Mouse (Mus musculus): ENCODE measurements at regions not wholly inside any gene's neighbourhood (a gene's known extent, or its start where the extent isn't known, plus 50 kb on each side); places are given as distances from the start of the nearest gene placed in this dataset.
A peak's percentile ranks its signal among the peaks of the same experiment; 100 is the strongest.

DNA sequence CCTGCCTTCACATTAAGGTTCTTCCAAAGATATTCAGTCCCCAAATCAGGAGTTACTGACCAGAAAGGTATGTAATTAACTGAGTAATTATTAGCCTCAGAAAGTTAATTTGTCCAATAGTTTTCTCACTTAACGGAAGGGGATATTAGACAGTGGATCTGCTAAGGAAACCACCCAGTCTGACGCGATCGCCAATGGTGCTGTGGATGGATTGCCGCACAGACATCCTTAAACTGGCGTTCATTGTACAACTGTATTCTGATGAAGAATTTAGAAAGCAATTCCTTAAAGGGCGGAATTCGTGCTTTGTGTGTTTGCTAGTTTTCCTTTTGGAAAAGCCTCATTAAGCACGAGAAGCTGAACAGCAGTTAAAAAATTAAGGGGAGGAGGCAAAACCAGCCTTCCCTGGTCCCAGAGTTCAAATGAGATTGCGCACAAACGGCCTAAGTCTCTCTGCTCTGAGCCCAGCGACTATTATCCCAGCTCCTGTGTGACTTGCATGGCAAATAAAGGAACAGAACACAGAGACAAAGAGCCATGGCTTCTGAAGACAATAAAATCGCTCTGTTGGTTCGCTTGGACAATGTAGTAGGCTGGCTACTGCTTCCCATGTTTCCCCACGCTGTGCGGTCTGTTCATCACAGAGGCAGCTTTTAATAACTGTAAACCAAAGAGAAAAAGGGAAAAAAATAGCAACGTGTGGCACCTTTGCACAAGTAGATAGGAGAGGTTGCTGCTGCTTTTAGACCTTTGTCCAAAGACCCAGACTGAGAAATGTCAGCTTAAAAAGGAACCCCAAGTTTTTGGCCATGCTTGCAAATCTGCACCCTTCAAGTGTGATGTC is 83.1 kb downstream of the S1pr1 start:
- peak overlapping the region; percentile 17; the same call in 1 of the 2 replicates for H3K4me2 ChIP-seq (replicated peaks)
- H3K9ac ChIP-seq (replicated peaks) = no peak overlapping the region
- H3K4me3 ChIP-seq (replicated peaks) = no peak overlapping the region

DNA sequence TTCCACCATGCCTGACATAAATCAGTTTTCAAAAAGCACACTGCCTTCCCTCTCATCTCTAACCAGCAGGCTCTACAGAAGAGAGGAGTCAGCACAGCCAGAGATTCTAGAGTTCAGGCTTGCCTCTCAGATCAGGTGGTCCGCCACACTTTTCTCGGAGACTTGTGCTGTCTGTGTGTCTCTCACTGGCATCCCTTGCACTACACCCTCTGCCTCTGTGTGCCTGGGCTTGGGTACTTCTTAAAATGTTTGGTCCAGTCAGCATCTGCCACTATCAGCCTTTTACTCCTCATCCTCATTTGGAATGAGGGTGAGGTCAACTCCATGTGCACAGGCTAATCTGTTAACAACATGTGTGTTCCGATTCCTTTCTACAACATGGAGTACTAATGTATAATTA is 92.0 kb downstream of the S1pr1 start:
- Histone ChIP-seq H3K27me3 (no peaks in the 10 kb centered on the region), H3K4me1 (replicated peaks) (0 out of 2 replicates have a peak, but pooled peaks cover 4% of the 10 kb centered on the region), H3K27ac (no peak overlapping the region), H3K9ac (replicated peaks) (no peak overlapping the region), H3K36me3 (no peaks in the 10 kb centered on the region), H3K9me3 (no peaks in the 10 kb centered on the region), H3K4me3 (replicated peaks) (no peak overlapping the region), H3K4me2 (replicated peaks) (no peak overlapping the region)
- WGBS = 94% methylated on average over 3 of the region's 3 CpGs
- no peak for ATAC-seq

More for the DNA sequence above, 83.1 kb downstream of the S1pr1 start:
- Histone ChIP-seq H3K9me3 (no peaks in the 10 kb centered on the region), H3K27me3 (no peaks in the 10 kb centered on the region), H3K27ac (peak overlapping the region; percentile 78), H3K4me1 (replicated peaks) (peaks cover 14% of the 10 kb centered on the region), H3K36me3 (no peaks in the 10 kb centered on the region)
- peak; percentile 88 for ATAC-seq
- 34% methylated on average over 17 of the region's 17 CpGs for WGBS

DNA sequence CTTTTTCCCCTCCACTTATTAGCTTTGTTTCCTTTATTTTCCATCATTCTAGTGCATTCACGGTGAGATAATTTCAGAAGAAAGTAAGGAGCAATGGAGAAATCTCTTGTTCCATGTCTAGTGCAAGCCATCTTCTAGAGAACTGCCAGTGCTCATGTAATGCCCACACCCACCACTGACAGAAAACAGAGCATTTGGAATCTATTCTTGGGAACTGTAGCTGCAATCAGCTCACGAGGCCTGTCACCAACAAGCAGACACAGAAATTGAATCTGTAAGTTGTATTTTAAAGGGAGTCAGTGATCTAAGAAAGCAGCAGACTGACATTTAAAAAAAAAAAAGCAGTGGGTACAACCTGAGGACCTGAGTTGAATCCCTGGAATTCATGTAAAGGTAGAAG is 92.6 kb downstream of the S1pr1 start:
- no peak overlapping the region for H3K27ac ChIP-seq
- no peak overlapping the region for H3K9ac ChIP-seq (replicated peaks)
- no peak overlapping the region for H3K4me2 ChIP-seq (replicated peaks)
- WGBS = 74% methylated on average over 2 of the region's 2 CpGs
- H3K4me3 ChIP-seq (replicated peaks) = no peak overlapping the region
- no peaks in the 10 kb centered on the region for H3K27me3 ChIP-seq
- H3K4me1 ChIP-seq (replicated peaks) = 0 out of 2 replicates have a peak, but pooled peaks cover 4% of the 10 kb centered on the region
- no peak for ATAC-seq
- no peaks in the 10 kb centered on the region for H3K36me3 ChIP-seq
- no peaks in the 10 kb centered on the region for H3K9me3 ChIP-seq

DNA sequence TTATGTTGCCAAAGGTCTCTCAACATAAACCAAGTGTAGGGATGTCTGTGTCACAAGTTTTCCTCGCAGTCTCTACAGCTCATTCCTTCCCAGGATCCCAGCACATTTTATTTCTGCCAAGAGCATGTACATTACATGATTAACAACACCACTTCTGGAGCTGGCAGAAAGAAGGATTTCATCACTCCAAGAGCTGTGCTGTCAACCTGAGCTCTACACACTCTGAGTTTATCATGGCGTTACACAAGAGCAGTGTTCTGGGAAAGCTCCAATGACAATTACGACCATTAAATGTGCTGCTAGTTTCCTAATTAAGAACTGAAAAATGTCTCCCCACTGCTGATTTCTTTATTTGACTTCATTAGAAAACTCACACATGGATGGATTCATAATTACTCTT is 94.9 kb downstream of the S1pr1 start:
- Histone ChIP-seq H3K4me1 (replicated peaks) (0 out of 2 replicates have a peak, but pooled peaks cover 4% of the 10 kb centered on the region), H3K27ac (no peak overlapping the region), H3K9me3 (no peaks in the 10 kb centered on the region), H3K27me3 (no peaks in the 10 kb centered on the region), H3K4me3 (replicated peaks) (no peak overlapping the region), H3K9ac (replicated peaks) (no peak overlapping the region), H3K4me2 (replicated peaks) (no peak overlapping the region), H3K36me3 (no peaks in the 10 kb centered on the region)
- ATAC-seq = no peak
- 93% methylated on average over 3 of the region's 3 CpGs for WGBS

DNA sequence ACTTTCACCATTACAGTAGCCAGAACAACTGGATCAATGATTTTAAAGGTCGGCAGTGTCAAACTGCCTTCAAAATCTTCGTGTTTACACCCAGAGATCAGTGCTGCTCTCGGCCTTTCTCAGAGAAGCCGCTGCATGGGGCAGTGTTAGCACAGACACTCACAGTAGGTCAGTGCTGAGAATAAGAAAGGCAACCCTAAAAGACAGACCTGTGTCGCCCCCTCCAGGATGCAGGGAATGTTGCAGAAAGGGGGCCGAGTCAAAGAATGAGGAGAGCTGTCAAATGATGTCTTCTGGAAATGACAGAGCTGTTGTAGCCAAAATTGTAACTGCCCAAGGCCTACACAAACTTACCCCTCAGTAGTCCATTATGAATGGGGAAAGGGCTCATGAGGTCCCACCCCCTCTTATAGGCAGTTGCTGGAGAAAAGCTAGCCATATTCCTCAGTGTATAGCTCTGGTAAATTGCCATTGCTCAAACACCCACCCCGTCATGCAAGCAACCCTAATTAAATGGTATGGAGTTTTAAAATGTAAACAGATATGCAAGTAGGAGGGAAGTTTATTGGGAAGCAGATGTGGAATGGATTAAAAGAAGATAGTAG is 98.8 kb downstream of the S1pr1 start:
- ATAC-seq = peak; percentile 73

DNA sequence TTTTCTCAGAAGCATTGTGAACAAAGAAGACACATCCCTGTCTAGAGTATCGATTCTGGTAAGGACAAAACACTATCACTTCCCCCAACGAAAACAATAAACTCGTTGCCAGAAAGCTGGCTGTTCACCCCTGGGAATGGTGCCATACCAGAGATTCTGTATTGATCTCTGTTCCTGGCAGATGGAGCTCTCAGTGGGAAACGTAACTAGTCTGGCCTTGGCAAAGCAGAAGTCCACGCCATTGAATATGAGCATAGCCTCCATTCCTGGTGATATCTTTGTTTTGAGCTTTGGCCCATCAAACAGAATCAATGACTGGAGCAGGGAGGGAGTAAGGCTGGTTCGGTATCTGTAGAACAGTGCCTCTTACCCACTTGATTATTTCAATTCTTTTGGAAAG is 102.0 kb downstream of the S1pr1 start:
- no peak overlapping the region for H3K9ac ChIP-seq (replicated peaks)
- no peak for ATAC-seq
- no peak overlapping the region for H3K27ac ChIP-seq
- no peaks in the 10 kb centered on the region for H3K36me3 ChIP-seq
- no peaks in the 10 kb centered on the region for H3K9me3 ChIP-seq
- 85% methylated on average over 6 of the region's 6 CpGs for WGBS
- no peak overlapping the region for H3K4me2 ChIP-seq (replicated peaks)
- no peaks in the 10 kb centered on the region for H3K4me1 ChIP-seq (replicated peaks)
- H3K27me3 ChIP-seq = no peaks in the 10 kb centered on the region
- no peak overlapping the region for H3K4me3 ChIP-seq (replicated peaks)

More for the DNA sequence above, 98.8 kb downstream of the S1pr1 start:
- Histone ChIP-seq H3K36me3 (no peaks in the 10 kb centered on the region), H3K9ac (replicated peaks) (no peak overlapping the region), H3K27ac (no peak overlapping the region), H3K27me3 (no peaks in the 10 kb centered on the region), H3K4me1 (replicated peaks) (no peaks in the 10 kb centered on the region), H3K4me2 (replicated peaks) (no peak overlapping the region), H3K4me3 (replicated peaks) (no peak overlapping the region), H3K9me3 (no peaks in the 10 kb centered on the region)
- 32% methylated on average over 7 of the region's 7 CpGs for whole genome bisulfite sequencing

DNA sequence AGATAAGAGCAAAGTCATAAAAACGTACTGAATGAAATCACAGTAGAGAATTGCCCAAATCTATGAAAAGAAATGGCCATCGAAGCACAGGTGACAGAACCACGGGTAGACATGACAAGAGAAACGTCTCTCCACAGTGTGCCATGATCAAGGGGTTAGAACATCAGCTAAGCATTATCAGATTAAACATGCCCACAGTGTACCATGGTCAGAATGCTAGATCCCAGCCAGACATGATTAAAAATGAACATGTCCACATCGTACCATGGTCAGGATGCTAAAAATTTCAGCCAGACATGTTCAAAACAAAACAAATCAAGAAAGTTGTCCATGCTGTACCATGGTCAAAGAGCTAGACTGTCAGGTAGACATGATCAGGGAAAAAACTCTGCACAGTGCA is 106.8 kb downstream of the S1pr1 start:
- Histone ChIP-seq H3K4me2 (replicated peaks) (no peak overlapping the region), H3K4me3 (replicated peaks) (no peak overlapping the region), H3K27ac (no peak overlapping the region), H3K9me3 (no peaks in the 10 kb centered on the region), H3K36me3 (no peaks in the 10 kb centered on the region), H3K9ac (replicated peaks) (no peak overlapping the region), H3K4me1 (replicated peaks) (no peaks in the 10 kb centered on the region), H3K27me3 (no peaks in the 10 kb centered on the region)
- WGBS = 89% methylated on average over 5 of the region's 5 CpGs
- no peak for ATAC-seq

DNA sequence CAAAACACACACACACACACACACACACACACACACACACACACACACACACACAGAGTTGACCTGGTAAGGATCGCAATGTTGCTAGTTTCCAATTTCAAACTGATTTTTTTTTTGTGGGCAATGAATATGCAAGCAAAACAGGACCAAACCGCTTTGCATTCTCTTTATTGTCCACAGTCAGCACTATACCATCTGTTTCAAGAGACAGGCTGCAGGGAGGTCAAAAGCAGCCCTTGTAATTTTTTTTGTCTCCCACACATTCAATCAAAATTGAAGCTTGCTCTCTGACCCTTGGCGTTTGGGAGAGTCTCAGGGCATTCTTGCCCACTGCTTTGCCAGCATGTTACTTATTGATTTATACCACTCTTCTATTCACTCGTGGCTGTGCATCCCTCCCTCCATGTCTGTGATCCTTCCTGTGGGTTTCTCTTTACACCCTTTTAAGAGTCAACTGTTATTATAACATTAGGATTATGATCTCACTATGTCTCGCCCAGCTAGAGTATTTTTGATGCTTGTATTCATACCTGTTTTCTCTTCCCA is 110.1 kb downstream of the S1pr1 start:
- H3K9me3 ChIP-seq = no peaks in the 10 kb centered on the region
- no peak overlapping the region for H3K27ac ChIP-seq
- 48% methylated on average over 5 of the region's 5 CpGs for WGBS

DNA sequence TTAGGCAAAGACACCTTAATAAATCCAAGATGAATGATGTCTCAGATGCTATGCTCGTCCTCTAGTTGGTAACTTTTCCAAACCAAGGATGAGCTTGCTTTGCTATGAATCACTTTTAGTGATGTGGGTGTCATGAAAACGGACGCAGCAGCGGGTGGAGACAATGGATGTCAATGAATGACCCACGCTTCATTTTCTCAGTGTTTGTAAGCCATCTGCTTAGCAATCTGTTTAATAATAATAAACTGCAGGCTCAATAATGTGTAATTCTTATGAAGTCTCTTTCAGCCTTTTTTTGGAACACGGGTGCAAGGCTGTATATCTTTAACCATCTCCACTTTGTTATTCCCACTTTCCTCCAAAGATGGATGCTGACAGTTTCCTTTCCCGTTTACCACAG is 110.6 kb downstream of the S1pr1 start:
- no peaks in the 10 kb centered on the region for H3K36me3 ChIP-seq
- 67% methylated on average over 7 of the region's 7 CpGs for WGBS
- no peak overlapping the region for H3K4me3 ChIP-seq (replicated peaks)
- no peaks in the 10 kb centered on the region for H3K9me3 ChIP-seq
- no peaks in the 10 kb centered on the region for H3K4me1 ChIP-seq (replicated peaks)
- ATAC-seq = no peak
- H3K27ac ChIP-seq = no peak overlapping the region
- no peak overlapping the region for H3K4me2 ChIP-seq (replicated peaks)
- no peak overlapping the region for H3K9ac ChIP-seq (replicated peaks)
- no peaks in the 10 kb centered on the region for H3K27me3 ChIP-seq

More for the DNA sequence above, 110.1 kb downstream of the S1pr1 start:
- Histone ChIP-seq H3K4me1 (replicated peaks) (no peaks in the 10 kb centered on the region), H3K4me2 (replicated peaks) (no peak overlapping the region), H3K36me3 (no peaks in the 10 kb centered on the region), H3K4me3 (replicated peaks) (no peak overlapping the region), H3K9ac (replicated peaks) (no peak overlapping the region), H3K27me3 (no peaks in the 10 kb centered on the region)
- ATAC-seq = no peak

DNA sequence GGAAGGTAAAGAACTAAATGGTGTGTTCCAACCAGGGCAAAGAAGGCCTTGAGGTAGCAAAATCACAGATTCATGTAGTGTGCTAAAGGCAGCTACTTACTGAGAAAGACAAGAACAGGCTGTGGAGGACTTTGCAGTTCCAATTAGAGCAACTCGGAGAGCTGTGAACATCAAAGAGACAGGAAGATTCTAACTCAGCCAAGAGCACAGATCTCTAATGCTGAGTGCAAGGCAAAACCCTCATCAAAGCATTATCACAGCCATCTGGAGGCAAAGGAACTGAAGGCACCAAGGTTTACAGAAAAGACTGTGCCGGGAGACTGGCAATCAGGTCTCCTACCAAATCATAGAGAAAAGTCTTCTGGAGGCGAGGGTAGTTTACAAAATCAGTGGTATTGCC is 111.1 kb downstream of the S1pr1 start:
- Histone ChIP-seq H3K4me1 (replicated peaks) (no peaks in the 10 kb centered on the region), H3K27ac (no peak overlapping the region), H3K9me3 (no peaks in the 10 kb centered on the region), H3K9ac (replicated peaks) (no peak overlapping the region), H3K27me3 (no peaks in the 10 kb centered on the region), H3K4me3 (replicated peaks) (no peak overlapping the region), H3K36me3 (no peaks in the 10 kb centered on the region), H3K4me2 (replicated peaks) (no peak overlapping the region)
- ATAC-seq = no peak
- WGBS = 85% methylated on average over 3 of the region's 3 CpGs

DNA sequence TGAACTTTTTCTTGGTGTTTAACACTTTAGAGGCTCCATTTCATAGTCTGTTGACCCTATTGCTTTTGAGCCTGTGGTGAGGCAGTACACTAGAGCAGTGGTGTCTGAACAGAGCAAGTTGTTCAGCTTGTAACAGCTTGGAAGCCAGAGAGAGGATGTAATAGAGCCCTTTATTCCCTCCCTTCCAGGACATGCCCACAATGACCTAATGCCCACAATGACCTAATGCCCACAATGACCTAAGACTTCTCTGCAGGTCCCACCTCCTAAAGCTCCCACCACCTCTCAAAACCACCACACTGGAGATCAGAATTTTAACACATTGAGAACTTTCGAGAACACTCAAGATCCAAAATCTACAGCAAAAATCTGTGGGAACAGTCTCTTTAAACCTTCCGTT is 115.6 kb downstream of the S1pr1 start:
- H3K4me2 ChIP-seq (replicated peaks) = no peak overlapping the region
- no peaks in the 10 kb centered on the region for H3K4me1 ChIP-seq (replicated peaks)
- no peak overlapping the region for H3K4me3 ChIP-seq (replicated peaks)
- no peaks in the 10 kb centered on the region for H3K9me3 ChIP-seq
- no peaks in the 10 kb centered on the region for H3K27me3 ChIP-seq
- no peaks in the 10 kb centered on the region for H3K36me3 ChIP-seq
- ATAC-seq = no peak
- no peak overlapping the region for H3K9ac ChIP-seq (replicated peaks)
- 96% methylated on average over 2 of the region's 2 CpGs for WGBS
- H3K27ac ChIP-seq = no peak overlapping the region

DNA sequence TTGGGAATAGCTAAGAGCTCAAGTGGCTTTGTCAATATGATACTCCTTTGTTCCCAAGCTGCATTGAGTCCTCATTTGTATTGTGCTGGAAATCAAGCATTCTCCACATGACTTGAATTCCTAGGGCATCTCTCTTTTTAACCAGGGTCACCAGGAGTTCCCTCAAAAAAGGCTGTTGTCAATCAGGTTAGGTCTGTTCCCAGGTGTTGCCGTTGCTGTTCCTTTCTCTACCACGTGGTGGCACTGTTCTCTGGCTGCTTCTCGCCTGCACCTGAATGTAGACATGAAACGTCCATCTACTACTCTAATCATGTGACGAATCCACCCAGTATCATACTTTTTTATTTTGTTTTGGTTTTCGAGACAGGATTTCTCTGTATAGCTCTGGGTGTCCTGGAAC is 118.3 kb downstream of the S1pr1 start:
- 36% methylated on average over 6 of the region's 6 CpGs for WGBS
- Histone ChIP-seq H3K27ac (no peak overlapping the region), H3K4me1 (replicated peaks) (no peaks in the 10 kb centered on the region), H3K9me3 (no peaks in the 10 kb centered on the region), H3K27me3 (no peaks in the 10 kb centered on the region), H3K4me2 (replicated peaks) (no peak overlapping the region), H3K9ac (replicated peaks) (no peak overlapping the region), H3K36me3 (no peaks in the 10 kb centered on the region), H3K4me3 (replicated peaks) (no peak overlapping the region)
- ATAC-seq = peak; percentile 24; the same call in 1 of the 2 replicates

All from midbrain, embryonic 13.5 days (tissue).